11 mouse cellular contexts compared by ENCODE assay signal in the genomic region with DNA sequence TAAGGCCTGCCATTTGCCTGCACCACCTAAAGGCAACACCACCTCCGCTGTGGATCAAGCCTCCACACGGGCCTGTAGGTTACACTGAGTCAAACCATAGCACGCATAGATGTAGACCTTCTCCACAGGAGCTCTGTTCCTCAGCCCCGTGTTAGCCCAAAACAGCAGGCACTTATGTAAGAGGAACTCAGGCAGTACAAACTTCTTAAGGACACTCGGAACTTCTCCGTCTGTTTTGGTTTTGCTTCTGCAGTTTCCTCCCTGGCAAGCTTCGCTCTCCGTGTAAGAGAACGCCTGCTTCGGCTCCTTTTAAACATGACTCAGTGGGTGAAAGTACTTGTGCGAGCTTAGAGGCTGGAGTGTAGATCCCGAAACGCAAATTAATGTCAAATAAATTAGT.
DNase-seq lines count a peak whose midpoint lies in the region; ATAC-seq lines count a peak whose summit lies in the region.
"Had no signal": no experiment of that assay in that cellular context is flagged by ENCODE, and none has a peak within 500 bp of the region (broad histone marks: within the 10 kb centered on the region; RNA-seq: fewer than 3 reads in every experiment).

No protein-coding gene starts in this region.

- H3K27me3 ChIP-seq in forebrain, embryonic 15.5 days, result no peaks in the 10 kb centered on the region
- H3K27me3 ChIP-seq: neural tube, embryonic 13.5 days; Patski had no signal

- peak; percentile 53 for DNase-seq in heart, adult 8-10 months (ENCODE audit: low spot score)
- no peak for DNase-seq in heart, postnatal 10 days
- DNase-seq in brain, adult 2 months (ENCODE audit: low read depth, low spot score), result peak; percentile 85
- DNase-seq in left cerebral cortex, postnatal 14 days (ENCODE audit: low spot score in 2 of 2), result peak; percentile 44 to 65
- no peak for DNase-seq in ovary, postnatal 10 days (ENCODE audit: low spot score)
- DNase-seq in urinary bladder, postnatal 14 days (ENCODE audit: low spot score), result no peak
- DNase-seq: kidney, adult 11 months had no signal

- no peaks in the 10 kb centered on the region for H3K36me3 ChIP-seq in forebrain, embryonic 15.5 days
- H3K36me3 ChIP-seq: neural tube, embryonic 13.5 days had no signal

- H3K4me1 ChIP-seq in forebrain, embryonic 15.5 days, result peaks cover 14% of the 10 kb centered on the region

- 0 out of 2 replicates have a peak, but pooled peaks have one; percentile 22 for ATAC-seq in megakaryocyte-erythroid progenitor cell, adult 5-6 weeks (replicated peaks; ENCODE audit: low FRiP score, low TSS enrichment, poor library complexity, severe bottlenecking)
- no peak for ATAC-seq in forebrain, embryonic 15.5 days (replicated peaks)
- ATAC-seq: Patski had no signal

- H3K4me3 ChIP-seq in forebrain, embryonic 15.5 days, result no peak overlapping the region
- H3K4me3 ChIP-seq: neural tube, embryonic 13.5 days had no signal

- no peak overlapping the region for H3K9ac ChIP-seq in forebrain, embryonic 15.5 days (replicated peaks)
- H3K9ac ChIP-seq: neural tube, embryonic 13.5 days had no signal

- H3K9me3 ChIP-seq in forebrain, embryonic 15.5 days, result no peaks in the 10 kb centered on the region
- H3K9me3 ChIP-seq: neural tube, embryonic 13.5 days had no signal

- no peak overlapping the region for H3K4me2 ChIP-seq in forebrain, embryonic 15.5 days (replicated peaks)
- H3K4me2 ChIP-seq: neural tube, embryonic 13.5 days had no signal

- H3K27ac ChIP-seq in forebrain, embryonic 15.5 days (replicated peaks), result no peak overlapping the region
- H3K27ac ChIP-seq: neural tube, embryonic 13.5 days had no signal

- WGBS in forebrain, embryonic 15.5 days, result 91% methylated on average over 13 of the region's 13 CpGs

- intact Hi-C loops in heart, postnatal 10 days (cut with DNase I), result no loop called here
- intact Hi-C loops in left cerebral cortex, postnatal 14 days (cut with DNase I), result loop anchor here (10.0 kb wide), 1 partner anchor 674 kb away; no protein-coding TSS in a partner anchor

Comparison
In these comparisons a context has a peak if more than half of its experiments do, and no peak if none do; other contexts are left out.
1. DNase-seq: peak in heart, adult 8-10 months (single experiment), brain, adult 2 months (single experiment) and left cerebral cortex, postnatal 14 days (2 of 2); none in heart, postnatal 10 days (0 of 2), ovary, postnatal 10 days (single experiment) and urinary bladder, postnatal 14 days (single experiment).